Mouse (Mus musculus) limb, embryonic 13.5 days (tissue): ENCODE measurements around the gene Lrrfip2. TPM values are rescaled to one million over a fixed set of nuclear protein-coding genes. Genes with fewer than 3 reads are reported as not detected.

Experiments
- ATAC-seq: fragments of 200-750 bp; cut with Nextera tagmentation; 2 replicates; pipeline ENCODE4 v1.8.0; 2017; ENCODE audit warnings: low read depth, moderate number of reproducible peaks, moderate TSS enrichment; ENCODE audit not compliant: low FRiP score
- H3K27ac ChIP-seq: fragments of 300-500 bp; sonication (generic); 2 replicates; pipeline ENCODE4 v1.5.1; 2015; ENCODE audit warnings: inconsistent platforms, mild to moderate bottlenecking, moderate library complexity
- H3K27me3 ChIP-seq: fragments of 300-500 bp; sonication (generic); 2 replicates; pipeline ENCODE4 v1.6.1; 2015; ENCODE audit warnings: mild to moderate bottlenecking, inconsistent platforms
- H3K36me3 ChIP-seq: fragments of 300-500 bp; sonication (generic); 2 replicates; pipeline ENCODE4 v1.6.1; 2015; ENCODE audit warnings: inconsistent platforms, mild to moderate bottlenecking, moderate library complexity
- H3K4me1 ChIP-seq: fragments of 300-500 bp; sonication (generic); 2 replicates; pipeline ENCODE4 v1.6.1; 2015; ENCODE audit warnings: inconsistent platforms
- H3K4me2 ChIP-seq: fragments of 300-500 bp; sonication (generic); replicated peaks from 2 replicates; pipeline ENCODE4 v1.6.1; 2015; ENCODE audit warnings: inconsistent platforms, mild to moderate bottlenecking, moderate library complexity
- H3K4me3 ChIP-seq: fragments of 300-500 bp; sonication (generic); 2 replicates; pipeline ENCODE4 v1.5.1; 2015; ENCODE audit warnings: moderate library complexity, mild to moderate bottlenecking, inconsistent platforms
- H3K9ac ChIP-seq: fragments of 300-500 bp; sonication (generic); 2 replicates; pipeline ENCODE4 v1.6.1; 2015; ENCODE audit warnings: mild to moderate bottlenecking, inconsistent platforms
- H3K9me3 ChIP-seq: fragments of 300-500 bp; sonication (generic); 2 replicates; pipeline ENCODE4 v1.6.1; 2016; ENCODE audit warnings: inconsistent platforms
- WGBS: fragments of 180-500 bp; shearing (Covaris S2); methylation state at CpG from one replicate; pipeline ENCODE4 v1.1.7; 2015; 5-methylcytosine and 5-hydroxymethylcytosine counted together
- polyA plus RNA-seq: library from polyadenylated mRNA; unstranded; fragments of >200 nt; fragmentation: Nextera tagmentation; extraction: Ambion mirVana; gene quantifications from 2 replicates; pipeline ENCODE4 v1.2.1, GENCODE M21; 2015

Gene Lrrfip2
- polyA plus RNA-seq, 1 experiment from 2014 or later, result 37.2 TPM

DNA sequence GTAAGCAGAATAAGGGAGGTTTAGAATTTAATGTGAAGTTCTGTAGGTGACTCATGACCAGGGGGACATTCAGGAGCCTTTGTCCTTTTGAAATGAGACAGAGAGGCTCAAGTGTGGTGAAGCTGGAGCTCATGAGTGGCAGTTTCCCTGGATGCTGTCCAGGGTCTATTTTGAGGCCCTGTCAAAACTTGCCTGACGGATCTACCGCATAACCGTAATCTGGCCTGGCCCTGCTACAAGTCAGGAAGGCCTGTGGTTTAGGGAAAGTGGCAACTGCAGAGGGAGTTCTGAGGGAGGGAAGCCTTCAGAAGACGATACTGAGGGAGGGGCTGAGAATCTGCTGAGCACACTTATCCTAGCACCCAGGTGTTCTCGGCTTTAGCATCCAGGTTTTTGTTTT lies 5.1 kb downstream of the Lrrfip2 start:
- 65% methylated on average over 5 of the region's 5 CpGs for WGBS
- Histone ChIP-seq H3K27me3 (no peaks in the 10 kb centered on the region), H3K4me1 (peaks cover 11% of the 10 kb centered on the region), H3K27ac (no peak overlapping the region), H3K9me3 (no peaks in the 10 kb centered on the region), H3K9ac (no peak overlapping the region), H3K4me3 (no peak overlapping the region), H3K36me3 (no peaks in the 10 kb centered on the region), H3K4me2 (no peak overlapping the region)
- ATAC-seq, result no peak

DNA sequence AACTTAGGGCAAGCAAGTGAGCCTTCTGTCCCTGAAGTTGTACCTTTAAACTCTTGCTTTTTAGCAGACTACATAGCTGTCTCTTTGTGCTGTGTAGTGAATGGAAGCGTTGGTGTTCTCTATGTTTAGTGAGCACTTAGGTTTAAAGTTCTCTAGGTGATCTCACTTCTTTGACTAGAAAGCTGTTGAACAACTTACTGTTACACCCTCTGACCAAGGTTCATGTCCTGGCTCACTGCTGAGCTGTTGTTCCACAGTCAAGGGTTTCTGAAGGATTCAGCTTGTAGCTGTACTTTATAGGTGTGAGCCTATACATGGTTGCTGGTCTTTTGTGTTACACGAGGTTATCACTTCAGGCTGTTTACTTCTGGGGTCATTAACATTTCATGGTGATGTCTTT lies 5.9 kb downstream of the Lrrfip2 start:
- WGBS, result 63% methylated on average over 2 of the region's 2 CpGs
- Histone ChIP-seq H3K27me3 (no peaks in the 10 kb centered on the region), H3K9ac (no peak overlapping the region), H3K9me3 (no peaks in the 10 kb centered on the region), H3K4me1 (peaks cover 12% of the 10 kb centered on the region), H3K4me3 (no peak overlapping the region), H3K27ac (no peak overlapping the region), H3K4me2 (no peak overlapping the region), H3K36me3 (no peaks in the 10 kb centered on the region)
- no peak for ATAC-seq

DNA sequence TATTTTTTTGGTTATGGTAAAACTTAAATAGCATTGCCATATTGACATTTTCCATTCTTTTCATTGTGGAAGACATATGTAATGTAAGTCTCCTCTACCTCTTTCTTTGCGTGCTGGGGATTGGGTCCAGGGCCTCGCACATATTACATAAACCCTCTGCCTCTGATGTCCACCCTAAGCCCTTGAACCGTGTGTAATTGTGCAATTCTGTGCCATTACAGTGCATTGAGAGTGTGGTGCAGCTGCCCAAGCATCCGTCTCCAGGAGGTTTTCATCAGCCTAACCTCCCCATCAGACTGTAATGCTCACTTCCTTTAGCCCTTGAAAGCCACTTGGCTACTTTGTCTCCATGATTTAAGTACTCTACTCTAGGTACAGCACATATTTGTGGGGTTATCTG lies 7.0 kb downstream of the Lrrfip2 start:
- ATAC-seq, result no peak

DNA sequence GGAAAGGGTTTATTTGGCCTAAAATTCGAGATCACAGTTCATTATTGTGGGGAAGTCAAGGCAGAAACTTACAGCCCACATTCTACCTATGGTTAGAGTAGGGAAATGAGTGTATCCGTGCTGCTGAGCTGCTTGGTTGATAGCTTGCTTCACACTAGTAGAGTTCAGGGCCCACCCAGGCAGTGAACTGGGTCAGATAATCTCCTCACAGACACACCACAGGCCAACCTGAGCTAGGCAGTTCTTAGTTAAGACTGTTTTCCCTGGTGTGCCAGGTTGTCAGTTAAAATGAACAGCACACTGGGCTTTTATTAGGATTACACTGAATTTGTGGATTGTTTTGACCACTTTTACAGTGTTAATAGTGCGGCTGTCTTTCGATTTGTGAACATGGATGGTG lies 9.3 kb downstream of the Lrrfip2 start:
- no peak for ATAC-seq
- Histone ChIP-seq H3K27ac (no peak overlapping the region), H3K9ac (no peak overlapping the region), H3K4me2 (no peak overlapping the region), H3K27me3 (no peaks in the 10 kb centered on the region), H3K36me3 (no peaks in the 10 kb centered on the region), H3K4me3 (no peak overlapping the region), H3K9me3 (no peaks in the 10 kb centered on the region), H3K4me1 (peaks cover 3% of the 10 kb centered on the region)
- 67% methylated on average over 4 of the region's 4 CpGs for WGBS

More for the DNA sequence above, 7.0 kb downstream of the Lrrfip2 start:
- Histone ChIP-seq H3K27me3 (no peaks in the 10 kb centered on the region), H3K4me1 (peaks cover 4% of the 10 kb centered on the region), H3K9me3 (no peaks in the 10 kb centered on the region), H3K36me3 (no peaks in the 10 kb centered on the region), H3K27ac (no peak overlapping the region), H3K4me2 (no peak overlapping the region), H3K4me3 (no peak overlapping the region), H3K9ac (no peak overlapping the region)
- 80% methylated on average over 4 of the region's 4 CpGs for WGBS

DNA sequence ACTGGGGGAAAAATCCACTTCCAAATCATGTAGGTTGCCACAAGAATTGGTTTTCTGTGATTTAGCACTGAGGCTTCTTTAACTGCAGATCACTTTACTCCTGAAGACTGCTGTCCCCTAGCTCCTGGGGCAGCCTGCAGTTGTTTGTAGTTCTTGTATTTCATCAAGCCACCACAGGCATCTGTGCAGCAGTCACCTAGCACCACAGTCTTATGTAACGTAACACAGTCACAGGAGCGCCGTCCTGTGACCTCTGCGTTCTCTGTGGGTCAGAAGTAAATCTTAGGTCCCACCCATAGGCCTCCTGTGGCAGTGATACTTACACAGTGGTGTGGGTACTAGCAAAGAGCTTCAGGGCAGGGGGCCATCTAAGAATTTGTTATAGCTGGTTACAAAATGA lies 10.4 kb downstream of the Lrrfip2 start:
- Histone ChIP-seq H3K4me2 (no peak overlapping the region), H3K36me3 (no peaks in the 10 kb centered on the region), H3K4me3 (no peak overlapping the region), H3K9me3 (no peaks in the 10 kb centered on the region), H3K27ac (no peak overlapping the region), H3K4me1 (peaks cover 3% of the 10 kb centered on the region), H3K9ac (no peak overlapping the region), H3K27me3 (no peaks in the 10 kb centered on the region)
- no peak for ATAC-seq
- 42% methylated on average over 4 of the region's 4 CpGs for WGBS

DNA sequence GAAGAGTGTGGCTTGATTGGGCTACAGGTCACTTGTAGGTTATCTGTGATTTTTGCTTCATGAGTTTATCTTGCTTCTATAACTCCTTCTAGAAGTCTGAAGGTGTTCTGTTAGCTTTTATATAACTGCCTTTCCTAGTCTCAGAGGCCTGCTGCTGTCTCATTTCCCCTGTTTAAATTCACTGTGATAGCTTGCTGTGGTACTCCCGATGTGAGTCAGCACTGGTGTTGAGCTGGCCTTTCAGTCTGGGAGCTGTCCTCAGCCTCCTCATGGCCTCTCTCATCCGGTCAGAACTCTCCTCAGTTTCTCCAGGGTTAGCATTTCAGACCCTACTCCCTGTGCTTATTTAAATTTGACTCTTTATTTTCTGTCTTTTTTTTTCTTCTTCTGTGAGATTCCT lies 12.7 kb downstream of the Lrrfip2 start:
- Histone ChIP-seq H3K4me3 (no peak overlapping the region), H3K9ac (no peak overlapping the region), H3K9me3 (no peaks in the 10 kb centered on the region), H3K4me1 (peaks cover 3% of the 10 kb centered on the region), H3K4me2 (no peak overlapping the region), H3K27ac (no peak overlapping the region), H3K36me3 (no peaks in the 10 kb centered on the region), H3K27me3 (no peaks in the 10 kb centered on the region)
- WGBS, result 76% methylated on average over 2 of the region's 2 CpGs
- no peak for ATAC-seq

DNA sequence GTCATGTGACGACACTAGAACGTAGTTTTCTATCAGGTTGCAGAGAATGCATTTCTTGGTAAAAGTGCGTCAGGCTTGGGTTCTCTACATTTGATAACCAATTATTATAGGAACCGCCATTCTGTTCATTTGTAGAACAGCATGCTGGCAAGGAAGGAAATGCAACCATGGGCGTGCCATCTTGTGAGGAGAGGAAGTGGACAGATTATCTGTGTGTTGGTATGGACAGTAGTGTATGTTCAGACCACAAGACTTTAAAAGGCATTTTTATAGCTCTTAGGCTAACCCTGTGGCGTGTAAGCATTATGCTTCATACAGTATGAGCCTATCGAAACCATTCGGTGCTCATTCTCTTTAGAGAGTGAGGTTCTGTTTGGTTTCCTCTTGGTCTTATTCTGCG lies 20.8 kb downstream of the Lrrfip2 start:
- WGBS, result 92% methylated on average over 9 of the region's 9 CpGs
- H3K27ac ChIP-seq, result no peak overlapping the region

DNA sequence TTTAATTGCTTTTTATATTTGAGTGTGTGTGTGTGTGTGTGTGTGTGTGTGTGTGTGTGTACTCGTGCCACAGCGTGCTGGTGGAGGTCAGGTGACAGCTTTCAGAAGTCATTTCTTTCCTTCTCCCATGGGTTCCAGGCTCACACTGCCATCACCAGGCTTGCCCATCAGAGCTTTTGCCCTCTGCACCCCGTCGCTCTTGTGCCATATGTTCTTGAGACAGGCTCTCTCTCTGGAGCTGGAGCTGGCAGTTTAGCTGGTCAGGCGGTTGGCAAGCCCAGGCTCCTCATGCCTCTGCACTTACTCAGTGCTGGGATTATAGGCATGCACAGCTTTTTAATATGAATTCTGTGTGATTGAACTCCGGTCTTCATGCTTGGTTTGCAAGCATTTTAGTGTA lies 25.3 kb downstream of the Lrrfip2 start:
- Histone ChIP-seq H3K36me3 (peaks cover 5% of the 10 kb centered on the region; the same call in 1 of the 2 replicates), H3K4me1 (peaks cover 4% of the 10 kb centered on the region; the same call in 1 of the 2 replicates), H3K4me2 (no peak overlapping the region), H3K9me3 (no peaks in the 10 kb centered on the region), H3K27me3 (no peaks in the 10 kb centered on the region), H3K27ac (no peak overlapping the region), H3K9ac (no peak overlapping the region), H3K4me3 (no peak overlapping the region)
- no peak for ATAC-seq
- WGBS, result 83% methylated on average over 6 of the region's 6 CpGs

More for the DNA sequence above, 20.8 kb downstream of the Lrrfip2 start:
- H3K4me2 ChIP-seq, result no peak overlapping the region
- H3K9ac ChIP-seq, result no peak overlapping the region
- H3K36me3 ChIP-seq, result peaks cover 7% of the 10 kb centered on the region
- no peaks in the 10 kb centered on the region for H3K27me3 ChIP-seq
- ATAC-seq, result no peak
- H3K4me1 ChIP-seq, result no peaks in the 10 kb centered on the region
- no peaks in the 10 kb centered on the region for H3K9me3 ChIP-seq
- no peak overlapping the region for H3K4me3 ChIP-seq

DNA sequence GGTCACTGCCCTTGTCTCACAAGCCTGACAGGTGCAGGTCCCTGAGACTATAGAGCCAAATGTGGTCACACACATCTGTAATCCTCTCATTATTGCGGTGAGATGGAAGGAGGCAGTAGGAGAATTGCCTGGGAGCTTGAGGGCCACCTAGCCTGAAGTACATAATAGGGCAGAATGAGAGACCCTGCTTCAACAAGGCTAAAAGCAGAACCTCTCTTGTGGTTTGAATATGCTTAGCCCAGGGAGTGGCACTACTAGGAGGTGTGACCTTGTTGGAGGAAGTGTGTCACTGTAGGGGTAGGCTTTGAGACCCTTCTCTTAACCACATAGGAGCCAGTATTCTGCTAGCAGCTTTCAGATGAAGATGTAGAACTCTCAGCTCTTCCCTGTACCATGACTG lies 26.0 kb downstream of the Lrrfip2 start:
- Histone ChIP-seq H3K27me3 (no peaks in the 10 kb centered on the region), H3K36me3 (peaks cover 5% of the 10 kb centered on the region; the same call in 1 of the 2 replicates), H3K4me2 (no peak overlapping the region), H3K4me1 (peaks cover 6% of the 10 kb centered on the region), H3K27ac (no peak overlapping the region), H3K4me3 (no peak overlapping the region), H3K9me3 (no peaks in the 10 kb centered on the region), H3K9ac (no peak overlapping the region)
- WGBS, result 97% methylated on average over 1 of the region's 1 CpGs
- ATAC-seq, result no peak

DNA sequence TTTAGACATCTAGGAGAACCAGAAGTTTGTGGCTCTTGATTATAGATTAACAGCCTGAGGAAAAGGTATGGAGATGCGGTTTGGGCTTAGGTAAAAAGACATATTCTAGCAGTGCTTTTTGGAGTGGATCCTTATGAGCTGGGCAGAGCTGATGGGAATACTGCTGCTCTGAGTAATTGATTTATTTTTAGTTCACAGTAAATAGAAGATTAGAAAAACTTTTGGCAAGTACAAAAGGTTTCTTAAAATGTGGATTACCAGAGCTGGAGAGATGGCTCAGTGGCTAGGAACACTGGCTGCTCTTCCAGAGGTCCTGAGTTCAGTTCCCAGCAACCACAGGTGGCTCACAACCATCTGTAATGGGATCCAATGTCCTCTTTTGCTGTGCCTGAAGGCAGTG lies 27.3 kb downstream of the Lrrfip2 start:
- 96% methylated on average over 1 of the region's 1 CpGs for WGBS
- Histone ChIP-seq H3K36me3 (peaks cover 5% of the 10 kb centered on the region; the same call in 1 of the 2 replicates), H3K9ac (no peak overlapping the region), H3K27me3 (no peaks in the 10 kb centered on the region), H3K27ac (no peak overlapping the region), H3K4me1 (peaks cover 19% of the 10 kb centered on the region), H3K4me2 (no peak overlapping the region), H3K4me3 (no peak overlapping the region), H3K9me3 (no peaks in the 10 kb centered on the region)
- no peak for ATAC-seq

DNA sequence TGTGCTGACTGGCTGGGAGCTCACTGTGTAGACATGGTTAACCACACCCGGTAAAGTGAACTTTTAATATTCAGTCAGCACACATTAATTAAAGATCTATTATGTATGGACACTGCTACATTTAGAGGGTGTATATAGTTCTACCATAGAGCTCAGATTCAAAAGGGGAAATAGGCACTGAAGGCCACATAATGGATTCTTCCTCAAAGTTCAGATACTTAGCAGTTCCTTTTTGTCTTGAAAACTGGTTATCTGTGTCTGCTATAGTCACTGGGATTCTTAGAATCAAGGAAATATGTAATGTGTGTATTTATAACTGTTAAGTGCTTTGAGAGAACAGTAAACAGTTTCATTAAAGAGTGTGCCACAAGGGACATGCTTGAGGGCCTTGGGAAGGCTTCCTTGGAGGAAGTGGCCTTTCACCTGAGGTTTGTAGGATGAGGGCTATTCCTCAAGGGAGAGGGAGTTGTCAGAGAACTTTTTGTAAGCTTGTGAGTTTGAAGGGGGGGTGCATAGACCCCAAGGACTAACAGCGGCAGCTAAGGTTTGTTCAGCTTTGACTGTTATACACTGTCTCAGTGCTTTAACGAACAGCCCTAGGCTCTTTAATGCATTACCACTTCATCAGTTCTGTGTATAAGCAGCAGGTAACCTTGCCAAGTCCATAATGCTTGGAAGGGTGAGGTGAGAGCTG lies 28.3 kb downstream of the Lrrfip2 start:
- no peak overlapping the region for H3K4me3 ChIP-seq
- H3K27ac ChIP-seq, result no peak overlapping the region
- no peak for ATAC-seq
- H3K9me3 ChIP-seq, result no peaks in the 10 kb centered on the region
- peaks cover 19% of the 10 kb centered on the region for H3K4me1 ChIP-seq
- H3K4me2 ChIP-seq, result no peak overlapping the region
- H3K9ac ChIP-seq, result no peak overlapping the region
- 68% methylated on average over 3 of the region's 3 CpGs for WGBS
- H3K27me3 ChIP-seq, result no peaks in the 10 kb centered on the region
- peaks cover 5% of the 10 kb centered on the region; the same call in 1 of the 2 replicates for H3K36me3 ChIP-seq

DNA sequence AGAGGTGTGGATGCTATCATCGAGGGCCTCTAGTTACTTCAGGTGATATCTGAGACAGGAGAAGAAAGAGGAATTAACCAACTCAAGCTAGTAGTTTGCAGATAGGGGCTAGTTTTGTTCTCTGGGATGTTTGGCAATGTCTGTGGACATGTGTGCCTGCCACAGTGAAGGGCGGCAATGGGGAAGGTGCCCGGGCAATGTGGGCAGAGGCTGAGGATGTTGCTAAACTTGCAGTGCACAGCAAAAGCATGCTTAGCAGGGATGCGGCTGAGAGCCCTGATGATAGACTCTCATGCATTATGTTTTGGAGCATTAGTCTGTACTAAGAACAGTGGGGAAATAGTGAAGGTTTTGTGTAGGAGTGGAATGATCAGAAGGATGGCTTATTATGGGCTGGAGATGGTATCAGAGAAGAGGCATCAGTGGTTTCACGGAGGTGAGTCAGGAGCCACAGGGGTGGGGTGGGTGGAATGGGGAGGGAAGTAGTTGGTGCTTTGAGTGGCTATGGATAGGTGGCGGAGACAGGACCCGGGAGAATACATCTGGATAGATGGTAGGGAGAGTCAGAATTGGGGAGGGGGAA lies 28.9 kb downstream of the Lrrfip2 start:
- no peak for ATAC-seq
- Histone ChIP-seq H3K9me3 (no peaks in the 10 kb centered on the region), H3K4me2 (no peak overlapping the region), H3K27me3 (no peaks in the 10 kb centered on the region), H3K4me3 (no peak overlapping the region), H3K4me1 (peaks cover 19% of the 10 kb centered on the region), H3K36me3 (peaks cover 5% of the 10 kb centered on the region; the same call in 1 of the 2 replicates), H3K9ac (no peak overlapping the region), H3K27ac (no peak overlapping the region)
- 90% methylated on average over 7 of the region's 7 CpGs for WGBS

DNA sequence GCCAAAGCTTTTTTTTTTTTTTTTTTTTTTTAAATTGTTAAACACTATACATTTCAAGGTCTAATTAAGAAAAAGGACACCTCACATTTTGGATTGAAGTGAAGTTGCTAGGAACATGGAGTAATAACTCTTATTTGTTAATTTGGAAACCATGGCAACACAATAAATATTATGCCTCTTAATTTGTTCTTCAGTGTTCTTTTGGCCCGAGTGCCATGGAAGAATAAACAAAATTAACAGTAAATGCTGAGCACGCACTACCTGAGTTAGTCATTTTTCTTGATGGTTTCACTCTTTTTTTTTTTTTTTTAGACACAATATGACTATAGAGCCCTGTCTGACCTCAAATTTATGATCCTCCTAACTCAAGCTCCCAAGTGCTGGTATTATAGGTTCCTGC lies 30.6 kb downstream of the Lrrfip2 start:
- Histone ChIP-seq H3K36me3 (no peaks in the 10 kb centered on the region; the same call in 1 of the 2 replicates), H3K9ac (no peak overlapping the region), H3K27me3 (no peaks in the 10 kb centered on the region), H3K9me3 (no peaks in the 10 kb centered on the region), H3K4me1 (peaks cover 19% of the 10 kb centered on the region), H3K4me3 (no peak overlapping the region), H3K4me2 (no peak overlapping the region), H3K27ac (no peak overlapping the region)
- ATAC-seq, result no peak
- 58% methylated on average over 2 of the region's 2 CpGs for WGBS
